Mouse (Mus musculus) olfactory bulb, adult 2 months (tissue): ENCODE results near the gene Gabrg3.

Experiments
- CTCF ChIP-seq: fragments of 200-500 bp; IDR thresholded peaks from 2 replicates; pipeline ENCODE4 v1.5.1; 2012; ENCODE audit warnings: low read depth, mild to moderate bottlenecking, low read length, moderate library complexity; ENCODE audit not compliant: insufficient read depth
- POLR2A ChIP-seq: fragments of 200-500 bp; IDR thresholded peaks from 2 replicates; pipeline ENCODE4 v1.6.1; 2012; ENCODE audit warnings: mild to moderate bottlenecking, low read depth, low read length, moderate library complexity; ENCODE audit not compliant: insufficient read depth

DNA sequence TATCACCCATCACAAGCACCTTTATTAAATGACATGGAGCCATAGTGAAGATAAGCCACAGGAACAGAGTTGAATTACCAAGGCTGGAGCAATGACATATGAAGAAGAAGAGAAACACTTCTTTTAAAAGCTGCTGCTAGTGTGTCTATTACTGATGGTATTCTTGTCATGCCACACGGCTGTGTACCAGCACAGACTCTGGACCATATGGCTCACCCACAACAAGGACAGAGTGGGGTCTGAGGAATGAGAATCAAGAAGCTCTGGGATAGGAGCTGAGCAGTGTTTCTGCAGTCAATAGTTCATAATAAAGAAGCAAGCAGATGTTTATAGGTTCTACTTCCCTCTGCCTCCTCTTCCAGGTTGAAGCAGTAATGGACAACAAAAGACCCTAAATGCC is 585.1 kb downstream of the Gabrg3 start:
- TF ChIP-seq CTCF (no peak), POLR2A (no peak)
